Mouse (Mus musculus) embryo, embryonic 9.5 days (tissue): ENCODE data around the gene Usp31.
A peak's percentile ranks its signal among the peaks of the same experiment; 100 is the strongest.

Source experiments
- DNase-seq: peaks from one replicate; pipeline ENCODE4 v3.0.0-alpha.2; 2017; ENCODE audit errors: extremely low spot score

The Usp31 gene

DNA sequence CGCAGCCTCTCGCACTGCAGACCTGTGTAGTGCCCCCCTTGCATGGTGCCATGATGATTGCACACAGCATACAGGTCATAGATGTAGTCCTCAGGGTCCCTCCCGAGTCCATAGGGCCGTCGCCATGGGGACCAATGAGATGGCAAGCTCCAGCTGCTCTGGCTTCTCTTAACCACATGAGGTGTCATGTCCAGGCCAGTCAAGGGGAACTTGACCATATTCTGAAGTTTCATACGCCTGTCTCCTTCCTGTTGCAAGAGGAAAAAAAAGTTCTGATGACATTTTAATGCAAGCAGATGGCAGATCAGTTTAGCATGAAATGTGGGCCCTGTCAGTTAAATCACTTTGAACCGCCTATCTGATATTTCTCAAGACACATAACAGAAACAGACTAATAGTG is 48.2 kb downstream of the Usp31 start:
- no peak for DNase-seq

DNA sequence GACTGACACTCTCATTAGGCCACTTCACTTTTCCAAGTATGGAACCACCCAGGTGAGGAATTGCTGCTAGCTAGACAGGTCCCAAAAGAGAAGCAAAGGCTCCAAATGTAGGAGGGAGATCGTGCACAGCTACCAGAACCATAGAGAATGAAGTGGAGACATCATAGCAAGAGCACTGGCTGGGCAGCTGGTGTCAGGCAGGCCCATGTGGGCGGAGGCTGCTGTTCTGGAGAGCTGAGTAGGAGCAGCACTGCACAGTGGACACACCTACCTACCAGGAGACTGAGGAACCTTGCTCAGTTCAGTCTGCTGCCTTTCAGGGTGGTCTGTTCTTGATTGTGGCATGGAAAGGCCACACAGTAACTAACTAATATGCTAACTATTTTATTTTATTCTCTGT is 52.4 kb downstream of the Usp31 start:
- DNase-seq: no peak

DNA sequence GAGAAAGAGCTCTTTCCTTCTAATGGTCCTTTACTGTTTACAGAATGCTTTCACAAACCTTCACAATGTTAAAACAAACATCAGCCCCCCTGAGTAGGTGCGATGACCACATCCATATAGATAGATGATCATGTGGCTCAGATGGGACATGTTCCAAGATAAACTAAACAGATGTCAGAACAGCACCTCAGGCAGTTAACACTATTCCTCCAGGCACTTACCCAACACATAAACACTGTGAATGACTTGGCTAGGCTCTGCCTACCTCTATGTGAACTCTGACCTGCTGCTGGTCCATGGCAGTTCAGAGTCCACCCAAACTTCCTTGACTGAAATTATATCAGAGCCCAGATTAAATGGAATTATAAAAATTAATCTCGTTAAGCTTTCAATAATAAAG is 54.4 kb downstream of the Usp31 start:
- DNase-seq: no peak

DNA sequence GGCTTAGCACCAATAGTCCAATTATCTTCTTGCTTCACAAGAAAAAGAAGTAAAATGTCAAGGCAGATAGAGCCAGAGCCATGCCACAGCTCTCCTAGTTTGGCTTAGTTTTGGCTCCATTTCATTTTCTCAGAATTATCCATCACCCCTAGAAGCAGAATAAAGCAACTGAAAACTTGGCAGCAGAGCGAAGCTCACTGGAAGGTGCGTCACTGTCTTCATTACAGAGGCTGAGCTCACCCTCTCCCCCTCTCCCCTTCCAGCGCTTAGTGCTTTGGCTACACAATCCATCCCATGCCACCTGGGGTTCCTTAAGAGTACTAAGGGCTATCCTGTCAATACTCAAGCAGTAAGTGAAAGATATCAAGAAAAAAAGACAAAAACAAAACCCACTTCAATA is 56.3 kb downstream of the Usp31 start:
- no peak for DNase-seq

DNA sequence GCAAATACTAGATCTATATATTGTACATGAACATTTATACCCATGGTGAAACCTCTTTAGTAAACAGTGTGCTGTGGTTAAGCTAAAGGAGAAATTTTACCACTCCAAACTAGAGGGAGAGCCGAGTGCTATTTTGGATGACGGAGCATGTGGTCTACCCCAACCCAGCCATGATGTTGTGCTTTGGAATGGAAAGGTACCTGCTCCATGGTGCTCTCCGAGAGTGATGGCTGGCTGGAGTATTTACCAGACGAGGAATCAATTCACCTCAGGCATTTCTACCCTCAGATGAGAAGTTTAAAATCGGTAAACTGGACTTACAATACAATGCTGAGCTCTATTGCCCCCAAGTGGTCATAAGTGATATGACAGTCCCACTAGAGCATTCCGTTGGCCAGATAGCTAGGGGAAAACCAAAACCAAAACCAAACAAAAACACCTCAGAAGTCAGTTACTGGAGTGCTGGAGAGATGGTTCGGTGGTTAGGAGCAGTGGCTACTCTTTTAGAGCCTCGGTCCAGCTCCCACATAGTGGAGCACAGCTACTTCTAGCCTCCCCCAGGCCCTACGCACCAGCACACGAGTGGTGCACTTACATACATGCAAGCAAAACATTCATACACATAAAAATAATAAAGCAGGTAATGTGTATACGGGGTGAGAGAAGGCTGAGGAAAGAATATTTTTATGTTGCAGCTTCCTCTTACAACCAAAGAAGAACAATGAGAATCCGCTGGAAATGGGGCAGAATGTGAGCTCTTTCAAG is 65.9 kb downstream of the Usp31 start:
- peak; percentile 44 for DNase-seq

DNA sequence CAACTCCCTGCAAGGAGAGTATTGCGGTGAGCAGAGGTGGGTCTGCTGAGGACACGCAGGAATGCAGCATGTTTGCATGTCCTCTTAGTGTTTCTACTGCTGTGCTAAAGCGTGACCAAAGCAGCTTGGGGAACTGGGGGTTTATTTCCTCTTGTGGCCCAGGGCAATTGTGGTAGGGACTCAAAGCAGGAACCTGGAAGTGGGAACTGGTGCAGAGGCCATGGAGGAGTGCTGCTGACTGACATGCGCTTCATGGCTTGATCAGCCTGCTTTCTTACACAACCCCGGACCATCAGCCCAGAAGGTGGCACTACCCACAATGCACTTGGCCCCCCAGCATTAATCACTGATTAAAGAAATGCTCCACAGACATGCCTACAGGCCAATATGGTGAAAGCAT is 70.3 kb downstream of the Usp31 start:
- no peak for DNase-seq

DNA sequence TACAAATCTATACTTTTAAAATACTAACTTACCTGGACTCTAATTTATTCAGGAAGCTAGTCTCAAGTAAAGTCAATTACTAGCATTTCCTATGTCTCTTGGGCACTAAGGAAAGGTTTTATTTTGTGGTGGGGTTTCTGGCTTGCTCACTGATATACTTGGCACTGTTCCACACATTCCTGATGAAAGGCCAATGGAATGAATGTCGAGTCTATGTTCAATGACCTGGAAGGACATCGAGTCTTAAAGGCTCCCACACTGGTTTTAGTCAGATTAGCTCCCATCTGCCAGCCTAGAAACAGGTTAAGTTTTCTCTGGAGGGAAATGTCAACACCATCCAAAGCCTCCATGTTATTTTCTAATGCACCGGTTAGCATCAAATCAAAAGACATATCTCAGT is 72.8 kb downstream of the Usp31 start:
- DNase-seq: no peak

DNA sequence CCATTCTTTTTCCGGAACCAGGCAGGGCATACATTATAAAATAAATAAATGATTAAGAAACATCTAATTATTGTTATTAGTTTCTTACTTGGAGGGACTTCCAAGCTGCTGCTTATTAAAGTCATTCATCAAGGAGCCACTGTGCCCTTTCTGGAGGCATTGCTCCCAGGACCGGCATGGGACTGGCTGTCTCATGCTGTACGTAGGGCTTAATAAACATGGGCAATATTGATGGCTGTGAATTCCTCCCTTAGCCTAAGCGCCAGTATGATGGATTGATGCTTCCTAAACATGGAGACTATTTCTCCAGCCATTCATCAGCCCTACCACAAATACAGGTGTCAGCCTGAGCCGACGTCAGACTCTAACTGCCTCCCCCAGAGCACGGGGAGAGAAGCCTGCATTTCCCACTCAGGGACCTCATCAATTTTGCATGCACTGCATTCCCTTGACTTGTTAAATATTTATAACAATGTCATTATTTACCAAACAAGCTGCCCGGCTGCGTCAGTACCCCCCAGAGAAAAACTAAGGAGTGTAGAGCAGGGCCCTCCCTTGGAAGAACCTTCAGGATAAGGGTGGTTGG is 84.1 kb downstream of the Usp31 start:
- no peak for DNase-seq

DNA sequence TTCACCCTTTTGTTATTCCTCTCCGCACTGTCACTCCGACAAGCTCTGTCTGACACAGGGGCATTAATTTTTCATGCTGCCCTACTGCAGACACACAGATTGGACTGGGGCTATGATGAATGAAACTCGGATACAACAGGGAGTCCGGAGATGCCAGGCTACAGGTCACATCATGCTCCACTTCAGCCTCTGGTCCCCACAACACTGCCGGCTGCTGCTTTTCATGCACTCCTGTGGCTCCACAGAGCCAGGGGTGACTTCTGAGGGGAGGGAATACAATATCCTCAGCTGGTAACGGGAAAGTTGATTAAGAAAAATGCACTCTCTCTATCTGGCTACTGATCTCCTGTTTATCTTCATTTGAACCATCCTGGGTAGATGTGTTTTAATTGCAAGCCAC is 84.6 kb downstream of the Usp31 start:
- no peak for DNase-seq

DNA sequence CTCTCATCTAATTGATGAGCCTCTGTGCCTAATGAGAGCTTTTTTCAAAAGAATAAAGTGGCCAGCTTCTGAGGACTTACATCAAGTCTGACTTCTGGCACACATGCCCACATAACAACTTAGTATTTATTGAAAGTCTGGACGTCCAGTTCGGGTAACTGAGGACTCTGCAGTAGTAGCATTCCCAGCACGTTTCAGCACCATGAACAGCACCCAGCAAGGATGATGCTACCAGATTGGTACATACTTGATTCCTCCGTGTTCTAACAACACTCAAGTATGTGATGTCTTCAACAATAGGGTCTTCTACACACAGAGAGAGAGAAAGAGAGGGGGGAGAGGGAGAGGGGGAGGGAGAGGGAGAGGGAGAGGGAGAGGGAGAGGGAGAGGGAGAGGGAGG is 105.4 kb downstream of the Usp31 start:
- peak; percentile 34 for DNase-seq

DNA sequence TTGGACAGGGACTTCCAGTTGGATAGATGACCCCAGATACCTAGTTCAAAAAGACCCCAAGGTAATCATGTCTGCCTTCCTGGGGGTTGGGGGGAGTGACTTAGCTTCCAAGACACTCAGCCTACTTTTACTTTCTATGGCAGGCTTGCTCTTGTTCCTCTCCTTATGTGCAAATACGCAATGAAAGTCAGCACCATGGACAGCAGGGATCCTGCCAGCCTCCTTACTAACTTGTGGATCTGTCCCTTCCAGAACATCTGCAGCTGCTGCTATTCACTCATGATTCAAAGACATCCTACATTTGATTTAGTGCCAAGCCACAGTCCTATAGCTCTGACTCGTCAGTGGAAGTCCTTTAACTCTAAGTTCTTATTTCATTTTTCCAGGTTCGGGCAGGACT is 110.7 kb downstream of the Usp31 start:
- DNase-seq: peak; percentile 63

DNA sequence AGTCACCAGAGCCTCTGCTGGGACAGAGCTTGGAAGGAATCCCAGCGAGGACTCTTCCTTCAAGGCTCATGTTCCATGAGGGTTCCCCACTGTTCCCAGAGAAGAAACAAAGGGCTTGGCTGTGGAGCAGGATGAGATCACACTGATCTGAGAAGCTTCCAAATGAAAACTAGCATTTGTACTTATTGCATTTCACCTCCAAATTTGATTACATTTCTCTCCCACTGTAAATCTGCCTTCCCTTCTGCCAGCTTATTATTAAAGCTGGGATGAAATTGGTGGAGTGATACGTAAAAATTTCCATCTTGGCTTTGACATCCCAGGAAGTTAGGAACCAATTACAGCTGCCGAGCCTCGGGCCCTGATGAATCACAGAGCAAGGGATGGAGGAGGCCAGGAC is 111.6 kb downstream of the Usp31 start:
- no peak for DNase-seq

DNA sequence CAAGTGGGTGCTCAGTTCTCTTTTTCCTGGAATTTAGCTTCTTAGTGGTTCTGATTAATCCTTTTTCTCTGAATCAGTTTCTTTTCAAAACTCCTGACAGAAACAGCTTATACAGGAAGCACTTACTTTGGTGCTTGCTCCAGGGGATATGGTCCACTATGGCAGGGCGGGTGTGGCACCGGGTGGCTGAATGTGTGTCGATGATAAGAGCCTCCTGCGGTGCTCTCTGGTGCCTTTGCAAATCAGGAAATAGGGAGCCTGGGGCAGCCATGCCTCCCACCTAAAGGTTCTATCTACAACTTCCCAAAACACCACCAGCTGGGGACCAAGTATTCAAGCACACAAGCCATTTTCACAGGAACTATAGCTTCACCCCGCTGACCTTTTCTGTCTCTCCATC is 112.0 kb downstream of the Usp31 start:
- DNase-seq: no peak

DNA sequence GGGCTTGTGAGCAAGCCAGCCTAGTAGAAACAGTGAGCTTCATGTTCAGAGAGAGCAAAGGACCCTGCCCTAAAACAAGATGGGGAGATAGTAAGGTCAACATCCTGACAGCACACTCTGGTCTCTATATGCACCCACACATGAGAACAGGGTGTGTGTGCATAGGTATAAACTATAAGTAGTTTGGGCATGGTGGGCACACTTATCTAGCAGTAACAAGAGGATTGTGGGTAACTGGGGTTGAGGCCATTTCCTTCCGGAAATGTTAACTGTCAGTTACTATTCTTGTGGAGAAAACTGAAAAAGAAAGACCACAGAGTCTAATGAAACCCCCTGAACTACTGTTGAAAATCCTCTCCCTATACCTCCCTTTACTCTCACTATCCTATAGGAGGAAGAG is 112.4 kb downstream of the Usp31 start:
- DNase-seq: no peak
